Mouse (Mus musculus) lung, postnatal 14 days (tissue): Measurements from ENCODE around the gene Olfr922.

ENCODE experiments used
- DNase-seq: peaks from one replicate; pipeline ENCODE4 v3.0.0; 2021

Olfr922 gene

GRCm38 (mm10) chr9:38814314-38814713, at the start of gene Olfr922:
TSS of gene Olfr922 (plus strand) at chr9:38814614.
- no peak for DNase-seq

- DNase-seq = no peak
These were observed 41.6 kb upstream of the Olfr922 start, which contains the start of gene Olfr921 for GRCm38 (mm10) chr9:38772768-38773167. TSS of gene Olfr921 (plus strand) at chr9:38773068.

- DNase-seq = no peak
These were observed 21.7 kb upstream of the Olfr922 start for GRCm38 (mm10) chr9:38792689-38793088.

GRCm38 (mm10) chr9:38805696-38806095, 8.7 kb upstream of the Olfr922 start:
- DNase-seq = no peak

- DNase-seq = no peak
These were observed 1.1 kb downstream of the Olfr922 start for GRCm38 (mm10) chr9:38815458-38815986.

GRCm38 (mm10) chr9:38826245-38826644, 11.8 kb downstream of the Olfr922 start, which contains the start of gene Olfr923:
TSS of gene Olfr923 (plus strand) at chr9:38826545.
- no peak for DNase-seq

- DNase-seq = no peak
These were observed 18.6 kb downstream of the Olfr922 start for GRCm38 (mm10) chr9:38833027-38833426.

GRCm38 (mm10) chr9:38844149-38844548, 29.7 kb downstream of the Olfr922 start, which contains the start of gene Olfr924:
TSS of gene Olfr924 (plus strand) at chr9:38844449.
- DNase-seq = no peak

- DNase-seq = no peak
These were observed 40.3 kb downstream of the Olfr922 start, which contains the start of gene Olfr26 for GRCm38 (mm10) chr9:38854760-38855159. TSS of gene Olfr26 (plus strand) at chr9:38855060.
